Mouse (Mus musculus): ENCODE measurements around the gene Cuedc1. TPM values are rescaled to one million over a fixed set of nuclear protein-coding genes. Genes with fewer than 3 reads are reported as not detected.

Cuedc1 gene
- polyA plus RNA-seq, 1 experiment, result 53.2 TPM

DNA sequence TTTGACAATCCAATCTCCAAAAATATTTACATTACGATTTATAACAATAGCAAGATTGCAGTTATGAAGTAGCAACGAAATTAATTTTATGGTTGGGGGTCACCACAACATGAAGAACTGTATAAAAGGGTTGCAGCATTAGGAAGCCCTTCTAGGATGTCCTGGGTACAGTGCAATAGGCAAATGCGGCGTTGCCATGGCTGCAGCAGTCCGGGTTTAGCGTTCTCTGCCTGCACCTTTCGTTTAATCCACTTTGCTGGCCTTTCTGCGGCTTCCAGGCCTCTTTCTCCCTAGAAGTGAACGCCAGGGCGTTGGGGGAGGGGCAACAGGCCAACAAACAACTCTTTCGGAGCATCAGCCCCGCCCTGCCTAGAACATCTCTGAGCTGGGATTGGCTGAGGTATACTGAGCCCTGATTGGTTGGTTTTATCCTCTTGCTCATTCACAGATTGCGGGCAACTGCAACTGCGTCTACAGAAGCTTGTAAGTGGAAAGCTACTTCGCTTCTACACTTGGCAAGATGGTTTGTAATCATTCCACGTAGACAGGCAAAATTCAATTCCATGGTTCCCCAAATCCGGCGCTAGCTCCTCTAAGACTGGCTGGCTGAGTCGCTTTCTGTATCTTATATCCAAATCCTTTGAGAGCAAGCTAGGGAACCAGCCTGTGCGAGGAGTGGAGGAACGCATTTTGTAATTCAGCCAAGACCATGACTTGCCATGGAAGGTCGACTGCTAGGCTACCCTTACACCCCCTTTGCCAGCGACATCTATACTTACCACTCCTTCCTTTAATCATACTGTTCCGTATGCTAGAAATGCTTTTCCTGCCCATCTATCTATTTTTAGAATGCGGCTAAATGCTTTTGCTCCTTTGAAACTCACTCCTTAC is 10.9 kb upstream of the Cuedc1 start:
- peak; percentile 99 for DNase-seq (ENCODE audit: low read depth)
- no peak for TF ChIP-seq CTCF (IDR thresholded peaks at IDR 0.05; ENCODE audit: borderline replicate concordance, extremely low read depth, insufficient read depth, insufficient read length)
- no peak for TF ChIP-seq POLR2A (IDR thresholded peaks at IDR 0.05; ENCODE audit: borderline replicate concordance, extremely low read depth, insufficient read depth, insufficient read length, poor library complexity, severe bottlenecking)

DNA sequence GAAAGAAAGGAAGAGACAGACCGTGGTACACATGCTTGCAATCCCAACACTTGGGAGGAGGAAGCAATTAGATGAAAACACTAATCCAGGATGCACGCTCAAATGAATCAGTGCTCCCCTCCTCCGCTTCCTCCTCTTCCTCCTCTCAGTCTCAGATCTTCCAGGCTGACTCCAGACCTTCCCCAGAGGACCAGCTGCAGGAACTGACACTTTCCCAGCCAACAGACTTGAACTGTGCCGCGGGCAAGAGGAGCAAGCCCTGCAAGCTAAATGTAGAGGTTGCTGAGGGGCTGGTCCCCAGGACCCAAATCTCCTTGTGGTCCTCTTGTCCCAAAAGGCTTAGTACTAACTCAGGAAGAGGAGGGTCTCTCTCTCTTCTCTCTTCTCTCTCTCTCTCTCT is 8.7 kb upstream of the Cuedc1 start:
- no peak for DNase-seq (ENCODE audit: low read depth)
- no peak for TF ChIP-seq CTCF (IDR thresholded peaks at IDR 0.05; ENCODE audit: borderline replicate concordance, extremely low read depth, insufficient read depth, insufficient read length)
- no peak for TF ChIP-seq POLR2A (IDR thresholded peaks at IDR 0.05; ENCODE audit: borderline replicate concordance, extremely low read depth, insufficient read depth, insufficient read length, poor library complexity, severe bottlenecking)

DNA sequence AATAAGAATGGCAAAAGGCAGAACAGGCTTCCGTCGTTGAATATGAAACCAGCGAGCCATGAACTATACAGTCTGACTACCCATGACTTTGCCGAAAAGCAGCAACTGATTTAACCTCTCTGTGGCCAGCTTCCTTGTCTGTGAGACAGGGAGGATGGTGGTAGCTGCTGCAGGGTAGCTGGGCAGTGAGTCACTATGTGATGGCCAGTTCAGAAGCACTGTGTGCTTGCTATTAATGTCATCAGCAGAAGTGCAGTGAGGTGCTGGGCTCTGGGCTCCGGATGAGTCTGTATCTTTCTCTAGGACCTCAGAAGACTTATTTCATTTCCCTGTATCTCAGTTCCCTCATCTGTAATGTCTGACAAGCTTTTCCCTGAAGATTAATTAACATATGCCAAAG is 7.6 kb upstream of the Cuedc1 start:
- no peak for DNase-seq (ENCODE audit: low read depth)
- no peak for TF ChIP-seq POLR2A (IDR thresholded peaks at IDR 0.05; ENCODE audit: borderline replicate concordance, extremely low read depth, insufficient read depth, insufficient read length, poor library complexity, severe bottlenecking)
- TF ChIP-seq CTCF (IDR thresholded peaks at IDR 0.05; ENCODE audit: borderline replicate concordance, extremely low read depth, insufficient read depth, insufficient read length), result no peak

DNA sequence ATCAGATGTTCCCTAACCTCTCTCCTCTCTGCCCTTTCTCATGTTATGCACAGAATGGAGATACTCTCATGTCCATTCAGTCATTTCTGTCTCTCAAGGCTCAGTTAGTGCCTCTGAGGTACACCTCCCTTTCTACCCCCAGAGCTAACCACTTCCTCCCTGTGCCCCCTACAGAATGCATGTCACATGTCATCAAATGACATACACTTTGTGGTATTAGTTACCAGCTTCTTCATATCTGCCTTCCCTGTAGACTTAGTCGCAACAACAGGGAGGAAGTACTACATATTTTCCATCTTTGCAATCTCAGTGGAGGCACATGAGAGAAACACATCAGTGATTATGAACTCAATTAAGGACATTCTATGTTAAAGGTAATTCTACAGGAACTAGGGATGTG is 5.9 kb upstream of the Cuedc1 start:
- no peak for TF ChIP-seq CTCF (IDR thresholded peaks at IDR 0.05; ENCODE audit: borderline replicate concordance, extremely low read depth, insufficient read depth, insufficient read length)
- no peak for TF ChIP-seq POLR2A (IDR thresholded peaks at IDR 0.05; ENCODE audit: borderline replicate concordance, extremely low read depth, insufficient read depth, insufficient read length, poor library complexity, severe bottlenecking)
- no peak for DNase-seq (ENCODE audit: low read depth)

DNA sequence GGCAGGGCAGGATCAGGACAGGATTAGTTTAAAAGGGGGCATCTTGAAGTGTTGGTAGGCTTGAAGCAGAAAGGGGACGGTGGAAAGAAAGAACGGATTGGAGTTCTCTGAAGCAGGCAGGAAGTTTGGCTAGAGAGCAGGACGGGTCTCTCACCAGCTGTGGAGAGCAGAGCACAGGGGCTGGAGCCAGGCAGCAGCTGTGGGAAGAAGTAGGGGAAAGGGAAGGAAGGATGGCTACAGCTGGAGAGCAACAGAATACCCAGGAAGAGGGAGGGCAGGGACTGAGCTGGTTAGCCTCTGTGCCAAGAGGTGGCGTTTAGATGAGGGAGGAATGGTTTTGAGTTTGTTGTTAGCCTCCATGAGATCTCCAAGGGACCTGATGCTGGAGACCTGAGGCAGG is 685 bp upstream of the Cuedc1 start:
- no peak for TF ChIP-seq POLR2A (IDR thresholded peaks at IDR 0.05; ENCODE audit: borderline replicate concordance, extremely low read depth, insufficient read depth, insufficient read length, poor library complexity, severe bottlenecking)
- no peak for TF ChIP-seq CTCF (IDR thresholded peaks at IDR 0.05; ENCODE audit: borderline replicate concordance, extremely low read depth, insufficient read depth, insufficient read length)
- DNase-seq (ENCODE audit: low read depth), result no peak

DNA sequence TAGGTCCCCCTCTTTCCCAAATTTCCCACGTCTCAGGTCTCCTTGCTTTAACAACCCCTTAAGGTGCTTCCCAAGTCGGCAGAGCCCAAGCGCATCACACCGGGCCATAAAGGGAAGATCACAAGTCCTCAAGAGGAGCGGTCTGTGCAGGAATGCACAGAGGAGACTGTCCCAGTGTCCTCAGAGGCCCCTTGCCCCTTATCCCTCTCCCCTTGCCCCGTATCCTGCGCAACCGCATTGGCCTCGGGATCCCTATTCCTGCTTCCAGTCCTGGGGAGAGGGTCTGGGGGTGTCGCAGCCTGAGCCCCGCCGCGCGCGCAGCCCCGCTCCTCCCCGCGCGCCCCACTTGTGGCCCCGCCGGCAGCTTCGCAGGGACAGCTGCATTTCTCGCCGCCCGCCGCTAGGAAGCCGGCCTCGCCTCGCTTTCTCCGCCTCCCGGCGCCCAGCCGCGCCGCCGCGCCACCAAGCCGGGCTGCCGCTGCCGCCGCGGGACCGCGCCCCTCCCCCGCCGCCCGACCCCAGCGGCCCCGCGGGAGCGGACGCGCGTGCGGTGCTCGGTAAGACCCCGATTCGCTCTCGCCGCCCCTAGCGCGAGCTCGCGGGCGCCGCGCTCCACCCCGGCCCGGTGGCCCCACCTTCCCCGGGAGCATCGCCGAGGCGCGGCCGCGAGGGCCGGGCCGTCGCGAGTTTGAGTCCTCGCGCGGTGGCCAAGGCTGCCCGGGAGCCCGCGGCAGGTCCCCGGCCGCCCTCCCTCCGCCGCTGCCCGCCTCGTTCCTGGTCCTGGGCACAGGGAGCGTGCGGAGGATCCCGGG is 1.1 kb downstream of the Cuedc1 start:
- peak; percentile 83 for DNase-seq (ENCODE audit: low read depth)
- TF ChIP-seq POLR2A (IDR thresholded peaks at IDR 0.05; ENCODE audit: borderline replicate concordance, extremely low read depth, insufficient read depth, insufficient read length, poor library complexity, severe bottlenecking) (peak; percentile 43; the same call in 1 of the 2 replicates), CTCF (IDR thresholded peaks at IDR 0.05; ENCODE audit: borderline replicate concordance, extremely low read depth, insufficient read depth, insufficient read length) (peak; percentile 55)

DNA sequence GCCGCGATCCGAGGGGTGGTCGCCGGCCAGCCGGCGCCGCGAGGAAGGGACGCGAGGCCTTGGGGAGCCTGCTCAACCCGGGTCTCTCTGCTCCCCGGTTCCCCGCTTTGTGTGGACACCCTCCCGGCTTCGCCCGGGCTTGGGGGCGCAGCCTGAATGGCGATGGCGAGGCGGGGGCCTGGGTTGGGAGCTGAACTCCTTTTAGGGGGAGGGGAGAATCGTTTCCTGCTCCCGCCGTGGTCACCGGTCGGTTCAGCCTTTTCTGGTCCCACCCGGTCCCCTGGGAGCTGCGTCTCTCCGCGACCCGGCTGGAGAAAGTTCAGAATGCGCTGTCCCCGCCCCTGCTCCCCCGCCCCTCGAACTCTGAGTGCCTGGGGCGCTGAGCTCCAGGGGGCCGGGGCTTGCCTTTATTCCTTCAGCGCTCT is 1.8 kb downstream of the Cuedc1 start:
- DNase-seq (ENCODE audit: low read depth), result peak; percentile 65
- no peak for TF ChIP-seq CTCF (IDR thresholded peaks at IDR 0.05; ENCODE audit: borderline replicate concordance, extremely low read depth, insufficient read depth, insufficient read length)
- TF ChIP-seq POLR2A (IDR thresholded peaks at IDR 0.05; ENCODE audit: borderline replicate concordance, extremely low read depth, insufficient read depth, insufficient read length, poor library complexity, severe bottlenecking), result 0 out of 2 replicates have a peak, but pooled peaks have one; percentile 10

DNA sequence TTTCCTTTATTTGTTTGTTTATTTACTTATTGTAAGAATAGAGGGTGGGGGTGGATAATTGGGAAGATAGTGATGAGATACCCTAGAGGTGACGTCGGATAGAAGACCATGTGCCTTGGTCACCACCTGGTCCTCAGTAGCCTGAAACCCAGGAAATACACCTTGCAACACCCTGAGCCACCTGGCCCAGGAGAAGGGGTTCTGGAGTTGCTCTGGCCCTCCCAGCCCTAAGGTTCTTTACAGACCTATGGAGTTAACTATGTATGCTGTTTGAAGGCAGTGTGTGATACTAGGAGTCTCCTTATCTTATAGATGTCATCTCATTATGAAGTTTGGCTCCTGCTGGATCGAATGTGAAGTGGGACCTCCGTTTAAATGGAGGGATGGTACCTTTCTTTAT is 2.3 kb downstream of the Cuedc1 start:
- DNase-seq (ENCODE audit: low read depth), result no peak

DNA sequence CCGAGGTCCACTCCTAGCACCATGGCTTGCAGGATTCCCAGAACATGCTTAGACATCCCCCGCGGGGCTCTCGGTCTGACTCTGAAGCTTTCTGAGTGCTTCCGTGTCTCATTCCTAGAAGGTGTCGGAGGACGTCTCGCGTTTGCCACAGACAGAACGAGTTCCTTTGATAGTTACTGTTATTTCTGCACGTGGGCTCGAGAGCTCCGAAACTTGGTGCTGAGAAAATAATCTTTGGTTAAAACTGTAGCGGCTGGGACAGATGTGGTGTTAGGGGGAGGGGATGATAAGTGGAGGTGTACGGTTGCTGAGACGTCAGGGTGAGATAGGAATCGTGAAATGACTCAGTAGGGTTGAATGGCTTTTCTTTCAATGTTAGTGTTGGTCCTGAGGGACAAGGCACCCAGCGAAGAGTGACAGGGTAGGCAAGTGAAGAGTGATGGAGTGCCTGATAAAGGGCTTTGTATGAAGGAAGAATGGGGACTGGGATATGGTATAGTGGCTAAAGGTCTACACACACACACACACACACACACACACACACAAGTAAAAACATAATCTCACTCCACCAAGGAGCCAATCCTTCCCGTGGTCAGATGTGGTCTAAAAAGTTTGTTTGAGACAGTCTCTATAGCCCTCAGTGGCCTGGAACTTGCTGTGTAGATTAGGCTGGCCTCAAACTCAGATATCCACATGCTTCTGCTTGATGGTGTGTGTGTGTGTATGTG is 5.5 kb downstream of the Cuedc1 start:
- TF ChIP-seq CTCF (IDR thresholded peaks at IDR 0.05; ENCODE audit: borderline replicate concordance, extremely low read depth, insufficient read depth, insufficient read length) (no peak), POLR2A (IDR thresholded peaks at IDR 0.05; ENCODE audit: borderline replicate concordance, extremely low read depth, insufficient read depth, insufficient read length, poor library complexity, severe bottlenecking) (no peak)
- DNase-seq (ENCODE audit: low read depth), result no peak

More for the DNA sequence above, 2.3 kb downstream of the Cuedc1 start:
- TF ChIP-seq POLR2A (IDR thresholded peaks at IDR 0.05; ENCODE audit: borderline replicate concordance, extremely low read depth, insufficient read depth, insufficient read length, poor library complexity, severe bottlenecking), result no peak
- TF ChIP-seq CTCF (IDR thresholded peaks at IDR 0.05; ENCODE audit: borderline replicate concordance, extremely low read depth, insufficient read depth, insufficient read length), result no peak

DNA sequence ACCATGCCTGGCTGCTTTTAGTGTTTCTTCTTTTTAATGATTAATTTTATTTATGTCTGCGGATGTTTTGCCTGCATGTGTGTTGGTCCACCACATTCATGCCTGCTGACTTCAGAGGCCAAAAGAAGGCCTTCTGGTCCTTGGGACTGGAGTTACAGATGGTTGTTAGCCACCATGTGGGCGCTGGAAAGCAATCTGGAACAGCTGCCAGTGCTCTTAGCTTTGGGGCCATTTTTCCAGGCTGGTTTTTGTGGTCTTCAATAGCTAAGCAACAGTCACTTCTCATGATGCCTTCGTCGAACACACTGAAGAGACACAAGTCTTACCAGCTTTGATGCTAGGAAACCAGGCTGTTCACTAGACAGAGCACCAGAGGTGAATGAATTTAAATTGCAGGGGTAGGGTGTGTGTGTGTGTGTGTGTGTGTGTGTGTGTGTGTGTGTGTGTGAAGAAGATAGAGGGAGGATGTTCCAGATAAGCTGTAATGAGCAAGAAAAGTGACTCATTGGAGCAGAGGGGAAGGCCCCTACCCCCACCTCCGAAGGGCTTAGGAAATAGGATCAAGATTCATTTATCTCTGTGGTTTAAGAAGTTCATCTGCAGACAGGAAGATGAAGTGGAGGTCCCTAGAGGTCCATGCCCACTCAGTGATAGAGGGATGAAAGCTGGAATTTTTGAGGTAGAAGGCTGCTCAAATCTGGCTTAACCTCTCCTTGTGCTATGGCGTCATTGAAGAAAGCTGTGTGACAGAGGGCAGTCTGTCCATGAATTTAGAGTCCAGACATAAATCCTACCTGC is 7.8 kb downstream of the Cuedc1 start:
- no peak for DNase-seq (ENCODE audit: low read depth)
- TF ChIP-seq POLR2A (IDR thresholded peaks at IDR 0.05; ENCODE audit: borderline replicate concordance, extremely low read depth, insufficient read depth, insufficient read length, poor library complexity, severe bottlenecking) (no peak), CTCF (IDR thresholded peaks at IDR 0.05; ENCODE audit: borderline replicate concordance, extremely low read depth, insufficient read depth, insufficient read length) (no peak)

Measured in brain, embryonic 14.5 days (tissue).